Mouse (Mus musculus) heart, postnatal 10 days (tissue): ENCODE data around the gene Ap1m1. TPM values are rescaled to one million over a fixed set of nuclear protein-coding genes. Genes with fewer than 3 reads are reported as not detected.

ENCODE experiments used
- DNase-seq, 2 experiments: peaks; one replicate each; pipeline ENCODE4 v3.0.0; 2021
- intact Hi-C: fragments of 180-260 bp; cut with DNase I; formaldehyde crosslinking; loops from one replicate; pipeline ENCODE4 v1.15.1; 2025
- total RNA-seq, 2 experiments: library from RNA; stranded (reverse); gene quantifications; 2 replicates each; pipeline ENCODE4 v1.2.3; 2021

Gene Ap1m1
- total RNA-seq, 2 experiments from 2014 or later: 62.3 to 66.6 TPM

GRCm38 (mm10) chr8:72257171-72257901 lies 17.5 kb downstream of the Ap1m1 start:
- DNase-seq: peak; percentile 63 to 76
- intact Hi-C loops: loop anchor here (1.0 kb wide), 1 partner anchor 80 kb away; no protein-coding TSS in a partner anchor

GRCm38 (mm10) chr8:72257902-72258238 lies 18.1 kb downstream of the Ap1m1 start:
- DNase-seq: no peak
- intact Hi-C loops: loop anchor here (1.0 kb wide), 1 partner anchor 81 kb away; no protein-coding TSS in a partner anchor

- intact Hi-C loops: no loop called here
- no peak for DNase-seq
Observed at GRCm38 (mm10) chr8:72259862-72260261, 20.0 kb downstream of the Ap1m1 start.

- no peak for DNase-seq
- intact Hi-C loops: no loop called here
Observed at GRCm38 (mm10) chr8:72260585-72260984, 20.8 kb downstream of the Ap1m1 start.

GRCm38 (mm10) chr8:72261019-72261418 lies 21.2 kb downstream of the Ap1m1 start:
- DNase-seq: peak; percentile 82 to 87
- intact Hi-C loops: no loop called here

GRCm38 (mm10) chr8:72261431-72261830 lies 21.6 kb downstream of the Ap1m1 start:
- intact Hi-C loops: no loop called here

GRCm38 (mm10) chr8:72261872-72262271 lies 22.1 kb downstream of the Ap1m1 start:
- intact Hi-C loops: loop anchor here (1.0 kb wide), 1 partner anchor 104 kb away; no protein-coding TSS in a partner anchor
- DNase-seq: peak; percentile 65 to 68

More at GRCm38 (mm10) chr8:72261431-72261830, 21.6 kb downstream of the Ap1m1 start:
- no peak for DNase-seq

GRCm38 (mm10) chr8:72262756-72263155 lies 22.9 kb downstream of the Ap1m1 start:
- DNase-seq: no peak
- intact Hi-C loops: loop anchor here (1.0 kb wide), 1 partner anchor 104 kb away; no protein-coding TSS in a partner anchor

GRCm38 (mm10) chr8:72263451-72263850 lies 23.6 kb downstream of the Ap1m1 start:
- intact Hi-C loops: no loop called here
- peak; percentile 35 to 53 for DNase-seq

GRCm38 (mm10) chr8:72265342-72265741 lies 25.5 kb downstream of the Ap1m1 start:
- intact Hi-C loops: no loop called here
- DNase-seq: peak; percentile 74 to 75

GRCm38 (mm10) chr8:72266671-72267070 lies 26.9 kb downstream of the Ap1m1 start:
- no peak for DNase-seq
- intact Hi-C loops: no loop called here

GRCm38 (mm10) chr8:72267106-72267505 lies 27.3 kb downstream of the Ap1m1 start:
- intact Hi-C loops: no loop called here
- no peak for DNase-seq

- intact Hi-C loops: loop anchor here (1.0 to 2.0 kb wide), 2 partner anchors 27 to 52 kb away; no protein-coding TSS in a partner anchor
- peak; percentile 87 to 89 for DNase-seq
Observed at GRCm38 (mm10) chr8:72268356-72268755, 28.5 kb downstream of the Ap1m1 start.

- DNase-seq: no peak
Observed at GRCm38 (mm10) chr8:72270606-72271005, 30.8 kb downstream of the Ap1m1 start.

GRCm38 (mm10) chr8:72271051-72271660 lies 31.3 kb downstream of the Ap1m1 start:
- peak in 1 of 2 experiments; percentile 6 for DNase-seq
- intact Hi-C loops: no loop called here

More at GRCm38 (mm10) chr8:72270606-72271005, 30.8 kb downstream of the Ap1m1 start:
- intact Hi-C loops: no loop called here

- intact Hi-C loops: no loop called here
- DNase-seq: peak in 1 of 2 experiments; percentile 10
Observed at GRCm38 (mm10) chr8:72271691-72272090, 31.9 kb downstream of the Ap1m1 start.

- intact Hi-C loops: no loop called here
- peak; percentile 79 to 81 for DNase-seq
Observed at GRCm38 (mm10) chr8:72272361-72272760, 32.5 kb downstream of the Ap1m1 start.

- DNase-seq: peak in 1 of 2 experiments; percentile 10
- intact Hi-C loops: no loop called here
Observed at GRCm38 (mm10) chr8:72273111-72273770, 33.4 kb downstream of the Ap1m1 start.

GRCm38 (mm10) chr8:72273807-72274206 lies 34.0 kb downstream of the Ap1m1 start:
- intact Hi-C loops: no loop called here
- no peak for DNase-seq

GRCm38 (mm10) chr8:72277244-72277643 lies 37.4 kb downstream of the Ap1m1 start:
- intact Hi-C loops: no loop called here
- no peak for DNase-seq

- DNase-seq: no peak
- intact Hi-C loops: no loop called here
Observed at GRCm38 (mm10) chr8:72279151-72279550, 39.3 kb downstream of the Ap1m1 start.
